Mouse (Mus musculus) testis, adult 2 months (tissue): ENCODE measurements around the gene Jag1.

Experiments
- CTCF ChIP-seq: fragments of 200-500 bp; IDR thresholded peaks from 2 replicates; pipeline ENCODE4 v1.5.1; 2012; ENCODE audit warnings: low read depth, mild to moderate bottlenecking, inconsistent platforms, low read length, moderate library complexity; ENCODE audit not compliant: control insufficient read depth, insufficient read depth, insufficient replicate concordance
- POLR2A ChIP-seq: fragments of 200-500 bp; IDR thresholded peaks from 2 replicates; pipeline ENCODE4 v1.6.1; 2012; ENCODE audit warnings: low read depth, mild to moderate bottlenecking, inconsistent platforms, low read length, moderate library complexity; ENCODE audit not compliant: control insufficient read depth

GRCm38 (mm10) chr2:137064513-137064912 is 51.9 kb downstream of the Jag1 start:
- TF ChIP-seq CTCF (no peak), POLR2A (no peak)
